ENCODE assay signal across 8 mouse cellular contexts in the genomic region with DNA sequence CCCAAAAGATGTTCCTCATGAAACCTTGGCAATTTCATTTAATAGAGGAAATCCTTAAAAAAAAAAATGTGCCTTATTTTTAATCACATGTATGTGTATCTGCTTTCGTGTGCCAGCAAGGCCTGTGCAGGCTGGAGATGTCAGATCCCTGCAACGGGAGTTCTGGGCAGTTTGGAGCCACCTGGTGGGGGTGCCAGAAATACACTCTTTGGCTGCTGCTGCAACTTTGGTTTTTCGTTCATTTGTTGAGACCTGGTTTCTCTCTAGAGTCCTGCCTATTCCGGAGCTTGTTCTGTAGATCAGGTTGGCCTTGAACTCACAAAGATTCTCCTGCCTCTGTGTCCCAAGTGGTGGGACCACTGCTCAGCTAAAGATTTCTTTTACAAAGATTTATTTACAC. TPM values are rescaled to one million over a fixed set of nuclear protein-coding genes. Genes with fewer than 3 reads are reported as not detected.
DNase-seq lines count a peak whose midpoint lies in the region; ATAC-seq and TF ChIP-seq lines count a peak whose summit lies in the region.

No protein-coding gene starts in this region.

- no peaks in the 10 kb centered on the region for H3K4me1 ChIP-seq in heart, postnatal 0 days (ENCODE audit: control insufficient read depth, insufficient read depth)
- H3K4me1 ChIP-seq in forebrain, embryonic 13.5 days, result peaks cover 4% of the 10 kb centered on the region

- 37% methylated on average over 4 of the region's 4 CpGs for WGBS in heart, postnatal 0 days
- 50% methylated on average over 4 of the region's 4 CpGs for WGBS in forebrain, embryonic 13.5 days

- no peak overlapping the region for H3K4me3 ChIP-seq in heart, postnatal 0 days (ENCODE audit: low read depth, low read length)
- H3K4me3 ChIP-seq in forebrain, embryonic 13.5 days, result no peak overlapping the region

- no peak for DNase-seq in heart, postnatal 0 days (ENCODE audit: low spot score)
- DNase-seq in heart, adult 8-10 months (ENCODE audit: low spot score), result no peak
- peak; percentile 19 for DNase-seq in right cerebral cortex, postnatal 14 days
- no peak for DNase-seq in right cerebral cortex, postnatal 36 days (ENCODE audit: low spot score in 2 of 2)
- DNase-seq in embryo, embryonic 11 days, result peak; percentile 32
- peak; percentile 53 for DNase-seq in thymus, postnatal 14 days
- no peak for DNase-seq in yolk sac, embryonic 10.5 days (ENCODE audit: low spot score)

- peak; percentile 40 for TF ChIP-seq CTCF in heart, postnatal 0 days (IDR thresholded peaks at IDR 0.05; ENCODE audit: low read depth)

- no peaks in the 10 kb centered on the region for H3K27me3 ChIP-seq in heart, postnatal 0 days (ENCODE audit: control insufficient read depth, insufficient read depth, low read length)
- no peaks in the 10 kb centered on the region for H3K27me3 ChIP-seq in forebrain, embryonic 13.5 days

- no peak overlapping the region for H3K27ac ChIP-seq in heart, postnatal 0 days (ENCODE audit: low read depth)
- no peak overlapping the region for H3K27ac ChIP-seq in forebrain, embryonic 13.5 days

- H3K4me2 ChIP-seq in heart, postnatal 0 days (ENCODE audit: low read depth, low read length), result no peak overlapping the region
- H3K4me2 ChIP-seq in forebrain, embryonic 13.5 days, result no peak overlapping the region

- no peaks in the 10 kb centered on the region for H3K36me3 ChIP-seq in heart, postnatal 0 days (replicated peaks; ENCODE audit: control insufficient read depth, insufficient read depth, low read length)
- H3K36me3 ChIP-seq in forebrain, embryonic 13.5 days (ENCODE audit: poor library complexity, severe bottlenecking), result no peaks in the 10 kb centered on the region

- TF ChIP-seq EP300 in heart, postnatal 0 days (IDR thresholded peaks at IDR 0.05; ENCODE audit: low read depth), result no peak

- H3K9me3 ChIP-seq in heart, postnatal 0 days (replicated peaks; ENCODE audit: control insufficient read depth, low read length), result no peaks in the 10 kb centered on the region
- H3K9me3 ChIP-seq in forebrain, embryonic 13.5 days (replicated peaks), result no peaks in the 10 kb centered on the region

- no peak for ATAC-seq in heart, postnatal 0 days (ENCODE audit: insufficient read depth, low read depth)
- ATAC-seq in forebrain, embryonic 13.5 days, result no peak

- no peak overlapping the region for H3K9ac ChIP-seq in heart, postnatal 0 days (replicated peaks; ENCODE audit: low read depth, low read length)
- H3K9ac ChIP-seq in forebrain, embryonic 13.5 days, result no peak overlapping the region

RNA-seq across cellular contexts. Expression of a gene that starts 5.4 kb away (rescaled TPM):
- total RNA-seq in heart, postnatal 0 days (2014; rRNA removed; ENCODE audit: low replicate concordance), result 67.4 and 79.3 TPM in 2 replicates
- polyA plus RNA-seq in heart, postnatal 0 days (2015; fragmentation: Nextera tagmentation; extraction: Ambion mirVana), result 122 and 127 TPM in 2 replicates
- total RNA-seq in heart, adult 8-10 months (2022), result 10 to 100 TPM; 75.0 to 83.1 (median 78.0) TPM
- 60.1 and 61.1 TPM in 2 replicates for polyA plus RNA-seq in forebrain, embryonic 13.5 days (2015; fragmentation: Nextera tagmentation; extraction: Ambion mirVana)

RNA-seq across cellular contexts. Expression of a gene that starts 10.2 kb away (rescaled TPM):
- 20.6 and 41.9 TPM in 2 replicates for total RNA-seq in heart, postnatal 0 days (2014; rRNA removed; ENCODE audit: low replicate concordance)
- polyA plus RNA-seq in heart, postnatal 0 days (2015; fragmentation: Nextera tagmentation; extraction: Ambion mirVana), result 41.4 and 44.7 TPM in 2 replicates
- 10 to 100 TPM; 10.7 to 13.7 (median 12.1) TPM for total RNA-seq in heart, adult 8-10 months (2022)
- 270 and 277 TPM in 2 replicates for polyA plus RNA-seq in forebrain, embryonic 13.5 days (2015; fragmentation: Nextera tagmentation; extraction: Ambion mirVana)

RNA-seq across cellular contexts. Expression of a gene that starts 50.9 kb away (rescaled TPM):
- total RNA-seq in heart, postnatal 0 days (2014; rRNA removed; ENCODE audit: low replicate concordance), result 43.7 and 49.4 TPM in 2 replicates
- 16.5 and 19.1 TPM in 2 replicates for polyA plus RNA-seq in heart, postnatal 0 days (2015; fragmentation: Nextera tagmentation; extraction: Ambion mirVana)
- total RNA-seq in heart, adult 8-10 months (2022), result 10 to 100 TPM; 30.1 to 32.7 (median 30.5) TPM
- polyA plus RNA-seq in forebrain, embryonic 13.5 days (2015; fragmentation: Nextera tagmentation; extraction: Ambion mirVana), result 45.2 and 45.3 TPM in 2 replicates

RNA-seq across cellular contexts. Expression of a gene that starts 50.9 kb away (rescaled TPM):
- total RNA-seq in heart, postnatal 0 days (2014; rRNA removed; ENCODE audit: low replicate concordance), result 19.1 and 38.5 TPM in 2 replicates
- polyA plus RNA-seq in heart, postnatal 0 days (2015; fragmentation: Nextera tagmentation; extraction: Ambion mirVana), result 23.2 and 24.3 TPM in 2 replicates
- total RNA-seq in heart, adult 8-10 months (2022), result 10 to 100 TPM; 38.3 to 42.0 (median 39.9) TPM
- polyA plus RNA-seq in forebrain, embryonic 13.5 days (2015; fragmentation: Nextera tagmentation; extraction: Ambion mirVana), result 55.9 and 58.8 TPM in 2 replicates

RNA-seq across cellular contexts. Expression of a gene that starts 53.2 kb away (rescaled TPM):
- total RNA-seq in heart, postnatal 0 days (2014; rRNA removed; ENCODE audit: low replicate concordance), result 0.15 TPM in 1 of 2 replicates, not detected in the other
- 0.11 and 0.38 TPM in 2 replicates for polyA plus RNA-seq in heart, postnatal 0 days (2015; fragmentation: Nextera tagmentation; extraction: Ambion mirVana)
- not detected for total RNA-seq in heart, adult 8-10 months (2022)
- polyA plus RNA-seq in forebrain, embryonic 13.5 days (2015; fragmentation: Nextera tagmentation; extraction: Ambion mirVana), result 0.45 and 1.6 TPM in 2 replicates

Comparison
In these comparisons a context has a peak if more than half of its experiments do, and no peak if none do; other contexts are left out.
1. DNase-seq: peak in right cerebral cortex, postnatal 14 days (single experiment), embryo, embryonic 11 days (single experiment) and thymus, postnatal 14 days (single experiment); none in heart, postnatal 0 days (single experiment), heart, adult 8-10 months (single experiment), right cerebral cortex, postnatal 36 days (0 of 2) and yolk sac, embryonic 10.5 days (single experiment).